Mouse (Mus musculus) myocyte (in vitro differentiated cells): ENCODE measurements around the gene Ppp1r13b. TPM values are rescaled to one million over a fixed set of nuclear protein-coding genes. Genes with fewer than 3 reads are reported as not detected.

Experiments used
- H3K27me3 ChIP-seq: one replicate; pipeline ENCODE4 v1.6.1; 2011; ENCODE audit not compliant: control insufficient read depth, insufficient read depth, insufficient read length
- H3K36me3 ChIP-seq: one replicate; pipeline ENCODE4 v1.6.1; 2011; ENCODE audit not compliant: control insufficient read depth, insufficient read depth
- H3K4me2 ChIP-seq: one replicate; pipeline ENCODE4 v1.6.1; 2011; ENCODE audit warnings: low read depth, control low read depth
- H3K4me3 ChIP-seq: one replicate; pipeline ENCODE4 v1.5.1; 2011; ENCODE audit warnings: mild to moderate bottlenecking, control low read depth, moderate library complexity
- H3K79me2 ChIP-seq: one replicate; pipeline ENCODE4 v1.6.1; 2011; ENCODE audit not compliant: control insufficient read depth, insufficient read depth
- H3ac ChIP-seq: one replicate; pipeline ENCODE4 v1.6.1; 2011; ENCODE audit not compliant: control insufficient read depth, insufficient read length
- CEBPB ChIP-seq: IDR thresholded peaks from 2 replicates; pipeline ENCODE4 v1.6.1; 2011; ENCODE audit warnings: mild to moderate bottlenecking, moderate library complexity; ENCODE audit not compliant: poor library complexity, insufficient read depth, severe bottlenecking
- E2F4 ChIP-seq: IDR thresholded peaks from one replicate; pipeline ENCODE4 v1.6.1; 2011; ENCODE audit warnings: mild to moderate bottlenecking, control low read depth, moderate library complexity; ENCODE audit not compliant: insufficient read depth
- MAX ChIP-seq: IDR thresholded peaks from one replicate; pipeline ENCODE4 v1.6.1; 2011; ENCODE audit warnings: low read depth, mild to moderate bottlenecking, control low read depth
- MYOD1 ChIP-seq, 3 experiments: IDR thresholded peaks; one replicate each; pipeline ENCODE4 v1.6.1; 2011; ENCODE audit warnings: control low read depth in 2 of 3, low read depth in 2 of 3, mild to moderate bottlenecking in 2 of 3, moderate library complexity in 1 of 3; ENCODE audit not compliant: insufficient read length in 2 of 3, control insufficient read depth in 1 of 3
- MYOG ChIP-seq, 3 experiments: IDR thresholded peaks; one replicate each; pipeline ENCODE4 v1.6.1; 2011; ENCODE audit warnings: control low read depth in 2 of 3, low read depth in 2 of 3, mild to moderate bottlenecking in 2 of 3; ENCODE audit not compliant: insufficient read length in 2 of 3, control insufficient read depth in 1 of 3, insufficient read depth in 1 of 3
- POLR2A ChIP-seq: IDR thresholded peaks from one replicate; pipeline ENCODE4 v1.6.1; 2011; ENCODE audit warnings: low read depth, mild to moderate bottlenecking, control low read depth, moderate library complexity; ENCODE audit not compliant: insufficient read length
- POLR2AphosphoS2 ChIP-seq: IDR thresholded peaks from one replicate; pipeline ENCODE4 v1.6.1; 2011; ENCODE audit warnings: low read depth, control low read depth; ENCODE audit not compliant: insufficient read length
- REST ChIP-seq: IDR thresholded peaks from one replicate; pipeline ENCODE4 v1.6.1; 2011; ENCODE audit warnings: mild to moderate bottlenecking, control low read depth, moderate library complexity; ENCODE audit not compliant: insufficient read depth, insufficient read length
- SRF ChIP-seq: IDR thresholded peaks from one replicate; pipeline ENCODE4 v1.6.1; 2011; ENCODE audit warnings: low read depth; ENCODE audit not compliant: control insufficient read depth, insufficient read length
- TCF12 ChIP-seq: IDR thresholded peaks from one replicate; pipeline ENCODE4 v1.6.1; 2011; ENCODE audit warnings: mild to moderate bottlenecking, control low read depth; ENCODE audit not compliant: poor library complexity, insufficient read depth, severe bottlenecking
- TCF3 ChIP-seq: IDR thresholded peaks from one replicate; pipeline ENCODE4 v1.6.1; 2011; ENCODE audit warnings: low read depth, control low read depth; ENCODE audit not compliant: insufficient read length
- USF1 ChIP-seq: IDR thresholded peaks from one replicate; pipeline ENCODE4 v1.6.1; 2011; ENCODE audit warnings: low read depth, mild to moderate bottlenecking, control low read depth, moderate library complexity
- polyA plus RNA-seq: library from polyadenylated mRNA; unstranded; fragments of >200 nt; fragmentation: generic; extraction: Trizol; gene quantifications from one replicate; pipeline ENCODE4 v1.2.1, GENCODE M21; 2012; ENCODE audit warnings: missing spikeins

Ppp1r13b gene
- polyA plus RNA-seq, 1 experiment: 7.4 TPM

DNA sequence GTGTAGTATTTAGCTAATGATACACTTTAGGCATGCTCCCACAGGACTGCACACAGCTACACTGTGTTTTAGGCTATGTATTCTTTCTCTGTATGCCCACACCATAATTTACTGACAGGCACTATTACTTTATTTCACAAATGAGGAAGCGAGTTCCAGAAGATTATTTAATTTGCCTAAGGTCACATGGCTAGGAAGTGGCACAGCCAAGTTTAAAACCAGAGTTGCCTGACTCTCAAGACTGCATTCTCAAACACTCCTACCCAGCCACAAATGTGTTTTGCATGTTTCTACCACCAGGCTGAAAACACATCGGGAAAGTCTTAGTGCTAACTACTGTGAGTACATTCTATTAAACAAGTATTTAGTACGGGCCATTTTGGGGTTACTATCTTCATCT is 18.7 kb downstream of the Ppp1r13b start:
- H3K79me2 ChIP-seq: no peaks in the 10 kb centered on the region
- H3K36me3 ChIP-seq: no peaks in the 10 kb centered on the region
- H3K4me2 ChIP-seq: no peak overlapping the region
- no peaks in the 10 kb centered on the region for H3K27me3 ChIP-seq
- TF ChIP-seq POLR2A (no peak), SRF (no peak)
- H3K4me3 ChIP-seq: no peak overlapping the region
- no peak overlapping the region for H3ac ChIP-seq

DNA sequence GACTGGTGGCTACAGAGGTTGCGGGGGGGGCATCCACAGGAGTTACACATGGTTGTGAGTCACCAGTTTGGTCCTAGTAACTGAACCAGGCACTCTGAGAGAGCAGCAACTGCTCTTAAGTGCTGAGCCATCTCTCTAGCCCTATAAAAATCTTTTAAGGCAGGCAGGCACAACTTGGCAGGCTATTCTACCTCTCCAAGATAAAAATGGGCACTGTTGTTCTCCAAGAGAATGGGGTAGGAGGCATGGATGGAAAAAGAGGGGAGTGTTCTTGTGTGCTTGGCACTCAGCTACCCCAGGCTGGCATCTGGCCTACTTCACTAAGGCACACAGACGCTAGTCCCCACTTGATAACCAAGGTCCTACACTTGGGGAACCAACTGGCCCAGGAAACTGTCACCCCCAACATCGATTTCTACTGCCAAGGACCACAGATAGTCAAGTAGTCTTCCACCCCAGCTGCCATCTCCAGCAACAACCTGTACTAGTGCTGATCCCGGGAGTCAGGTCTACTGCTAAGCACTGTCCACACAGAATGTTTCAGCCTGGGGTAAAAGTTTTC is 19.5 kb downstream of the Ppp1r13b start:
- TF ChIP-seq CEBPB (no peak), TCF12 (no peak), POLR2AphosphoS2 (no peak), E2F4 (no peak), MYOG (IDR thresholded peaks at IDR 0.05; ENCODE audit: control insufficient read depth in 1 of 3, insufficient read depth in 1 of 3, insufficient read length in 2 of 3, low read depth in 2 of 3) (no peak), REST (no peak), POLR2A (no peak), TCF3 (no peak), USF1 (no peak), SRF (no peak), MAX (no peak), MYOD1 (IDR thresholded peaks at IDR 0.05; ENCODE audit: control insufficient read depth in 1 of 3, insufficient read length in 2 of 3, low read depth in 2 of 3) (no peak)
- H3K79me2 ChIP-seq: no peaks in the 10 kb centered on the region
- H3K4me3 ChIP-seq: no peak overlapping the region
- no peak overlapping the region for H3K4me2 ChIP-seq
- H3K27me3 ChIP-seq: no peaks in the 10 kb centered on the region
- H3ac ChIP-seq: no peak overlapping the region
- H3K36me3 ChIP-seq: no peaks in the 10 kb centered on the region

DNA sequence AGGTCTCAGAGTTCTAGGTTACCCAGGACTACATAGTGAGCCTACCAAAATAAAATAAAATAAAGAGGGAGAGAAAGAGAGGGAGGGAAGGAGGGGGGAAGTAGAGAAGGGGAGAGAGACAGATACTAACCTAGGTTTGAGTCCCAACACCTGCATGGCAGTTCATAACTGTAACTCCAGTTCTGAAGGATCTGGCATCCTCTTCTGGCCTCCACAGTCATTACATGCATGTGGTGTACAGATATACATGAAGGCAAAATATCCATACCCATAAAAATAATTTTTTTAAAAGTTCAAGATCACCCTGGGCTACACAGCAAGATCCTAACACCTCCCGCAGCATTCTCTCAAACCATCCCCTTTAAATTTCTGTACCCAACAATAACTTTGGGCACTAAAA is 20.9 kb downstream of the Ppp1r13b start:
- H3K4me3 ChIP-seq: no peak overlapping the region
- H3K36me3 ChIP-seq: no peaks in the 10 kb centered on the region
- H3K27me3 ChIP-seq: no peaks in the 10 kb centered on the region
- H3K79me2 ChIP-seq: no peaks in the 10 kb centered on the region
- no peak overlapping the region for H3ac ChIP-seq
- H3K4me2 ChIP-seq: no peak overlapping the region
- TF ChIP-seq MYOG (IDR thresholded peaks at IDR 0.05; ENCODE audit: control insufficient read depth in 1 of 3, insufficient read depth in 1 of 3, insufficient read length in 2 of 3, low read depth in 2 of 3) (no peak), POLR2A (no peak), E2F4 (no peak), MAX (no peak), POLR2AphosphoS2 (no peak), USF1 (no peak), TCF12 (no peak), SRF (no peak), TCF3 (no peak), MYOD1 (IDR thresholded peaks at IDR 0.05; ENCODE audit: control insufficient read depth in 1 of 3, insufficient read length in 2 of 3, low read depth in 2 of 3) (no peak)

DNA sequence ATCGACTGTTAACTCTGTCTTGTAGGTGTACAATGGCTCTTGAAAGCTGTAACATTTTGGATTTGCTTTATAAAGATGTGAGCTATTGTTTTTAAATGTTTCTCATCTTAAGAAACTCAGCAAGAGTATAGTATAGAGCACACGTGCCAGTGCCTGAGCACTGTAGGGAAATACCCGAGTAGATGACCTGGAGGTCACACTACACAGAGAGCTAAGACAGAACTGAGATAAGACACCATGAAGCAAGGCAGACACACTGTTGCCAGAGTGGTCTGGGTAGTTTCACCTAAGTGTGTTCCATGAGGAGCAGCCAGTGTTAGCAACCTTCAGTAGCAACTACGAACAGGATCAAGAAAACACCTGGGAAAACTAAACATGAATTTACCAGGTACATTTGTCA is 25.1 kb downstream of the Ppp1r13b start:
- no peak overlapping the region for H3K4me3 ChIP-seq
- H3K4me2 ChIP-seq: no peak overlapping the region
- no peaks in the 10 kb centered on the region for H3K36me3 ChIP-seq
- H3ac ChIP-seq: no peak overlapping the region
- H3K79me2 ChIP-seq: no peaks in the 10 kb centered on the region
- no peak for TF ChIP-seq MYOD1 (IDR thresholded peaks at IDR 0.05; ENCODE audit: control insufficient read depth in 1 of 3, insufficient read length in 2 of 3, low read depth in 2 of 3)
- TF ChIP-seq TCF12: no peak
- TF ChIP-seq POLR2A: no peak
- no peak for TF ChIP-seq SRF
- no peak for TF ChIP-seq USF1
- TF ChIP-seq E2F4: no peak
- no peak for TF ChIP-seq REST
- no peak for TF ChIP-seq POLR2AphosphoS2
- TF ChIP-seq CEBPB: no peak
- TF ChIP-seq MAX: no peak
- no peak for TF ChIP-seq TCF3
- TF ChIP-seq MYOG (IDR thresholded peaks at IDR 0.05; ENCODE audit: control insufficient read depth in 1 of 3, insufficient read depth in 1 of 3, insufficient read length in 2 of 3, low read depth in 2 of 3): no peak
- no peaks in the 10 kb centered on the region for H3K27me3 ChIP-seq

DNA sequence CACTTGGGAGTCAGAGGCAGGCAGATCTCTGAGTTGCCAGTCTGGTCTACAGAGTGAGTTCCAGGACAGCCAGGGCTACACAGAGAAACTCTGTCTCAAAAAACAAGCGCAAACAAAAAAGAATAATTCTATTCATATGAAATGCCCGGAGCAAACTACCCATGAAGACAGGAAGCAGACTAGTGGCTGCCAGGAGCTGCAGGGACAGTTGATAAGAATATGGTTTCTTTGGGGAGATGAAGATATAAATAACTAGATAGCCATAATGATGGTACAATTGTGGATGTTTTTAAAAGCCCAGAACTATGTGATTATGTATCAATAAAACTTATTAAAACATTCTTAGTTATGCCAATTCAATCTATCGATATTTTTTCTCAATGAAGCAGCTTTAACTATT is 25.9 kb downstream of the Ppp1r13b start:
- no peak for TF ChIP-seq SRF
- no peak for TF ChIP-seq CEBPB
- TF ChIP-seq POLR2A: no peak
- TF ChIP-seq MAX: no peak
- no peak for TF ChIP-seq REST
- no peak for TF ChIP-seq POLR2AphosphoS2
- TF ChIP-seq MYOD1 (IDR thresholded peaks at IDR 0.05; ENCODE audit: control insufficient read depth in 1 of 3, insufficient read length in 2 of 3, low read depth in 2 of 3): no peak
- no peak for TF ChIP-seq MYOG (IDR thresholded peaks at IDR 0.05; ENCODE audit: control insufficient read depth in 1 of 3, insufficient read depth in 1 of 3, insufficient read length in 2 of 3, low read depth in 2 of 3)
- TF ChIP-seq E2F4: no peak
- no peak for TF ChIP-seq TCF3
- TF ChIP-seq TCF12: no peak
- TF ChIP-seq USF1: no peak
- no peaks in the 10 kb centered on the region for H3K36me3 ChIP-seq
- no peak overlapping the region for H3K4me3 ChIP-seq
- no peaks in the 10 kb centered on the region for H3K27me3 ChIP-seq
- no peaks in the 10 kb centered on the region for H3K79me2 ChIP-seq
- H3K4me2 ChIP-seq: no peak overlapping the region
- H3ac ChIP-seq: no peak overlapping the region
